Mouse (Mus musculus) heart, adult 2 months (tissue): ENCODE data around the gene Asic3. TPM values are rescaled to one million over a fixed set of nuclear protein-coding genes. Genes with fewer than 3 reads are reported as not detected.

Source experiments
- DNase-seq, 2 experiments: peaks; one replicate each; pipeline ENCODE4 v3.0.0; 2021
- H3K27ac ChIP-seq: fragments of 200-600 bp; 2 replicates; pipeline ENCODE4 v1.8.1; 2022
- H3K27me3 ChIP-seq: fragments of 200-500 bp; 2 replicates; pipeline ENCODE4 v1.6.1; 2012; ENCODE audit warnings: mild to moderate bottlenecking, low read length, inconsistent platforms, mixed read lengths; ENCODE audit not compliant: control insufficient read depth, insufficient read depth
- H3K36me3 ChIP-seq: fragments of 200-500 bp; 2 replicates; pipeline ENCODE4 v1.6.1; 2012; ENCODE audit warnings: low read length, inconsistent platforms; ENCODE audit not compliant: control insufficient read depth, insufficient read depth
- H3K4me1 ChIP-seq: fragments of 200-500 bp; 2 replicates; pipeline ENCODE4 v1.6.1; 2011; ENCODE audit warnings: low read length; ENCODE audit not compliant: control insufficient read depth, insufficient read depth
- H3K4me3 ChIP-seq: fragments of 200-600 bp; 2 replicates; pipeline ENCODE4 v1.8.1; 2022
- H3K79me2 ChIP-seq: fragments of 200-500 bp; replicated peaks from 2 replicates; pipeline ENCODE4 v1.6.1; 2012; ENCODE audit warnings: mild to moderate bottlenecking, inconsistent platforms, low read length, moderate library complexity, mixed read lengths; ENCODE audit not compliant: control insufficient read depth, insufficient read depth
- H3K9ac ChIP-seq: fragments of 200-500 bp; 2 replicates; pipeline ENCODE4 v1.6.1; 2012; ENCODE audit warnings: low read depth, mild to moderate bottlenecking, control low read depth, inconsistent platforms, low read length, mixed read lengths
- CTCF ChIP-seq: fragments of 200-600 bp; IDR thresholded peaks from 2 replicates; pipeline ENCODE4 v1.8.1; 2022; ENCODE audit warnings: antibody characterized with exemption, mild to moderate bottlenecking, moderate library complexity
- EP300 ChIP-seq: fragments of 200-500 bp; IDR thresholded peaks from 2 replicates; pipeline ENCODE4 v1.6.1; 2011; ENCODE audit warnings: low read depth, low read length, control low read depth; ENCODE audit not compliant: insufficient read depth
- POLR2A ChIP-seq: fragments of 200-500 bp; IDR thresholded peaks from 2 replicates; pipeline ENCODE4 v1.6.1; 2011; ENCODE audit warnings: mild to moderate bottlenecking, low read depth, low read length, control low read depth; ENCODE audit not compliant: insufficient read depth
- WGBS: fragments of 180-500 bp; shearing (Covaris S2); methylation state at CpG from one replicate; pipeline ENCODE4 v1.1.7; 2018; 5-methylcytosine and 5-hydroxymethylcytosine counted together
- intact Hi-C: fragments of 180-260 bp; cut with DNase I; formaldehyde crosslinking; loops from one replicate; pipeline ENCODE4 v1.15.1; 2025
- polyA plus RNA-seq: library from polyadenylated mRNA; depleted of rRNA; stranded (reverse); fragments of >200 nt; gene quantifications from 2 replicates; pipeline ENCODE4 v1.2.3, GENCODE M21; 2012
- total RNA-seq, 2 experiments: library from RNA; stranded (reverse); gene quantifications; 2 replicates each; pipeline ENCODE4 v1.2.3; 2021

Asic3 gene
- total and polyA plus RNA-seq, 3 experiments, result 0.14 to 0.59 TPM; not detected in 1

DNA sequence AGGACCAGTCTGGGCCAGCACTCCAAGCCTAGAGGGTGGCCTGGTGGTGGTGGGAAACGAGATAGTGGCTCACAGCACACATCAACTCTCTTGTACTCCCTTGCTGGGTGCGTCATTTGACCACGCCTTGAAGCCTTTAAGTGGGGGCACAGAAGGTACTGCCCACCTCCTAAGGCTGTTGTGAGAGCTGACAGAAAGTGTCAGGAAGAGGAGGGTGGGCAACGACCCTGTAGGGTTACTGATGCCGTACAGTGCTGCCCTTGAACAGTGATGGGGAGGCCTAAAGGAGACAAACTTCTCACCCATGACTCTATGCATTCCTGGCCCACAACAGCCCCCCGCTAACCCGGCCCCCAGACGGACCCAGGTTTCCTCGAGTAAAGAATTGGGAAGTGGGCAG is 46.8 kb upstream of the Asic3 start:
- Histone ChIP-seq H3K9ac (no peak overlapping the region), H3K36me3 (no peaks in the 10 kb centered on the region), H3K4me1 (peaks cover 7% of the 10 kb centered on the region), H3K27ac (no peak overlapping the region; the same call in 1 of the 2 replicates), H3K79me2 (no peaks in the 10 kb centered on the region), H3K4me3 (peak overlapping the region; percentile 77), H3K27me3 (no peaks in the 10 kb centered on the region)
- DNase-seq, result no peak
- no peak for TF ChIP-seq POLR2A
- intact Hi-C loops, result no loop called here
- 62% methylated on average over 9 of the region's 9 CpGs for WGBS

GRCm38 (mm10) chr5:24369767-24370166 is 43.4 kb upstream of the Asic3 start:
- H3K27ac ChIP-seq, result no peak overlapping the region
- 84% methylated on average over 9 of the region's 9 CpGs for WGBS

GRCm38 (mm10) chr5:24373807-24374206 is 39.4 kb upstream of the Asic3 start:
- intact Hi-C loops, result no loop called here
- 89% methylated on average over 5 of the region's 5 CpGs for WGBS
- TF ChIP-seq POLR2A, result no peak
- no peak for TF ChIP-seq EP300
- TF ChIP-seq CTCF, result no peak
- Histone ChIP-seq H3K27me3 (no peaks in the 10 kb centered on the region), H3K79me2 (no peaks in the 10 kb centered on the region), H3K4me3 (no peak overlapping the region), H3K9ac (no peak overlapping the region), H3K36me3 (no peaks in the 10 kb centered on the region), H3K27ac (no peak overlapping the region), H3K4me1 (no peaks in the 10 kb centered on the region)
- DNase-seq, result no peak

More at GRCm38 (mm10) chr5:24369767-24370166, 43.4 kb upstream of the Asic3 start:
- no peak for TF ChIP-seq EP300
- TF ChIP-seq POLR2A, result no peak
- TF ChIP-seq CTCF, result no peak
- Histone ChIP-seq H3K4me3 (no peak overlapping the region), H3K36me3 (no peaks in the 10 kb centered on the region), H3K79me2 (no peaks in the 10 kb centered on the region), H3K27me3 (no peaks in the 10 kb centered on the region), H3K4me1 (no peaks in the 10 kb centered on the region; the same call in none of the 2 replicates), H3K9ac (no peak overlapping the region)
- intact Hi-C loops, result no loop called here
- DNase-seq, result no peak

DNA sequence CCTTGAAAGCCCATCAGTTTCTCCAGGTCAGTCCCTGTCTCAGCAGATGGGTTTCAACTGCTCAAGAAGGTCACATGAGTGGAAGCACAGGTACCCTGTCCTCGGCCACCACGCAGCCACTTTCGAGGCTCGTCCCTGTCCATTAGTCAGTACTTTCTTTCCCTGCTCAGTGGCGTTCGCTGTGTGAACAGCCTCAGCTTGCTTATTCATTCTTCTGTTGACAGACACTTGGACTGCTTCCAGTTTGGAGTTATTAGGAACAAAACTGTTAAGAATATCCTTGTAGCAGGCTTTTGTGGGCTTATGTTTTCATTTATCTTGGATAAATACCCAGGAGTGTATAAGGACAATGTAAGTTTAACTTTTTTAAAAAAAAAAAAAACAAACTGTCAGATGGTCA is 39.0 kb upstream of the Asic3 start:
- intact Hi-C loops, result no loop called here
- Histone ChIP-seq H3K27ac (no peak overlapping the region), H3K9ac (no peak overlapping the region)

GRCm38 (mm10) chr5:24374666-24375328 is 38.4 kb upstream of the Asic3 start:
- intact Hi-C loops, result no loop called here

More for the DNA sequence above, 39.0 kb upstream of the Asic3 start:
- no peak overlapping the region for H3K4me3 ChIP-seq
- no peaks in the 10 kb centered on the region for H3K36me3 ChIP-seq
- 16% methylated on average over 6 of the region's 6 CpGs for WGBS
- H3K27me3 ChIP-seq, result no peaks in the 10 kb centered on the region
- H3K4me1 ChIP-seq, result no peaks in the 10 kb centered on the region
- DNase-seq, result no peak
- TF ChIP-seq CTCF (no peak), EP300 (no peak), POLR2A (no peak)
- no peaks in the 10 kb centered on the region for H3K79me2 ChIP-seq

GRCm38 (mm10) chr5:24378700-24379099 is 34.5 kb upstream of the Asic3 start:
- intact Hi-C loops, result no loop called here
- Histone ChIP-seq H3K4me1 (peaks cover 3% of the 10 kb centered on the region), H3K27ac (no peak overlapping the region), H3K27me3 (no peaks in the 10 kb centered on the region), H3K9ac (no peak overlapping the region), H3K4me3 (no peak overlapping the region), H3K36me3 (no peaks in the 10 kb centered on the region), H3K79me2 (no peaks in the 10 kb centered on the region)
- WGBS, result 59% methylated on average over 2 of the region's 2 CpGs
- no peak for TF ChIP-seq POLR2A
- no peak for TF ChIP-seq EP300
- no peak for TF ChIP-seq CTCF
- no peak for DNase-seq

More at GRCm38 (mm10) chr5:24374666-24375328, 38.4 kb upstream of the Asic3 start:
- no peaks in the 10 kb centered on the region for H3K79me2 ChIP-seq
- 48% methylated on average over 7 of the region's 7 CpGs for WGBS
- H3K27ac ChIP-seq, result no peak overlapping the region
- H3K36me3 ChIP-seq, result no peaks in the 10 kb centered on the region
- no peak overlapping the region for H3K4me3 ChIP-seq
- H3K9ac ChIP-seq, result no peak overlapping the region
- no peak for DNase-seq
- no peaks in the 10 kb centered on the region for H3K4me1 ChIP-seq
- no peak for TF ChIP-seq POLR2A
- TF ChIP-seq EP300, result no peak
- no peak for TF ChIP-seq CTCF
- H3K27me3 ChIP-seq, result no peaks in the 10 kb centered on the region
